Mouse (Mus musculus): ENCODE data around the gene Ddx24.

Gene Ddx24

GRCm38 (mm10) chr12:103389982-103390381, 35.6 kb downstream of the Ddx24 start:
- DNase-seq (ENCODE audit: low spot score in 2 of 2): no peak

DNA sequence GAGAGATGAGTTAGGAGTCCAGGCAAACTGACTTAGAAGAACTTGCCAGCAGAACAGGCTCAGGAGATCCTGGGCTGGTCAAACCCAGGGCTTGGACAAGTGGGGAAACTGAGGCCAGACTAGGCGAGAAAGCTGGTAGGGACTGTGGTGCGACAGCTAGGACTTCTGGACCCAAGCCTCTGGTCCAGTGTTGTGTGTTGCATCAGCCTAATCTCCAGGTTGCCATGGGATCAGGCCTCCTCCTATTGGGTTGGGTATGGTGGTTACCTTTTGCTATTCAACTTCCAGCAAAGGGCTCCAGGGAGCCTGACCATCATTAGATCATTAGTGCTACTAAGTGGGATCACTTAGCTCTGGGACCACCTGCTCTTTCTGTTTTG, 36.3 kb downstream of the Ddx24 start:
- DNase-seq (ENCODE audit: low spot score in 2 of 2): no peak

GRCm38 (mm10) chr12:103388505-103389347, 36.9 kb downstream of the Ddx24 start, which contains the start of gene Otub2:
TSS of gene Otub2 (plus strand) at chr12:103388682.
- DNase-seq (ENCODE audit: low spot score in 2 of 2): peak; percentile 98

GRCm38 (mm10) chr12:103380226-103380625, 45.4 kb downstream of the Ddx24 start:
- no peak for DNase-seq (ENCODE audit: low spot score in 2 of 2)

DNA sequence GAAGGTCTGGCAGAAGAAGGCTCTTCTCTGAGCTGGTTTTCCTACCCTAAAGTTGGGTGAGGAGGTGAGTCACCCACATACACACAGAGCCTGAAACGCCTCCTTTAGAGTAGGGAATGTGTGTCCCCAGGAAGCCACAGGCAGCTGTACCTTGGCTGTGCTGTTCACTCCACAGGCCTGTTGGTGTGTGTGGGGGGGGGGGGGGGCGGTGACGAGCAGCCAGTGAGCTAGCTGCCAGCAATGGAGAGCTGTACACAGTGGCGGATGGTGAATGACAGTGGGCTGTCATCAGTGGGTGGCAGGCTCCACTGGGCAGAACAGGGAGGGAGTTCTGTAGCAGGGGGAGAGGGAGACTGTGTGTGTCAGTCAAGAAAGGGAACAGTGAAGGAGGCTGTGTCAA, 48.9 kb downstream of the Ddx24 start:
- peak; percentile 58 to 70 for DNase-seq (ENCODE audit: low spot score in 2 of 2)

DNA sequence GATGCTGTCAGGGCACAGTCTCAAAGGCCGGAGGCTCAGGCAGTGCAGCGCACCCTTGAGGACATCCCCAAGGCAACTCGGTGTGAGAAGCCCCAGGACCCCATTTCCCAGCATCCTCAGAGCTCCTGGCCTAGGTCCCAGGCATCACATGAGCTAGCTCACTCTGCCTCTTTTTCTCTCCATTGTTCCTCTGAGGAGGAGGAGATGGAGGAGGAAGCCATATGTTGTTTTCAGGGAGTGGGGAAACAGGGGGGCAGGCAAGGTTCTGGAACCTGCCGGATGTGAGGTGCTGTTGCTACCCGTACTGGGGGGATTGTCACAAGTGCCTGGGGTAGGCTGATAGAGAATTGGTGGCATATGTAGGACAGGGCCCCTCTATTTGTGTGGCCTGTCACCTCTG, 49.5 kb downstream of the Ddx24 start:
- peak; percentile 68 to 73 for DNase-seq (ENCODE audit: low spot score in 2 of 2)

GRCm38 (mm10) chr12:103373530-103374236, 51.9 kb downstream of the Ddx24 start:
- no peak for DNase-seq (ENCODE audit: low spot score in 2 of 2)

DNA sequence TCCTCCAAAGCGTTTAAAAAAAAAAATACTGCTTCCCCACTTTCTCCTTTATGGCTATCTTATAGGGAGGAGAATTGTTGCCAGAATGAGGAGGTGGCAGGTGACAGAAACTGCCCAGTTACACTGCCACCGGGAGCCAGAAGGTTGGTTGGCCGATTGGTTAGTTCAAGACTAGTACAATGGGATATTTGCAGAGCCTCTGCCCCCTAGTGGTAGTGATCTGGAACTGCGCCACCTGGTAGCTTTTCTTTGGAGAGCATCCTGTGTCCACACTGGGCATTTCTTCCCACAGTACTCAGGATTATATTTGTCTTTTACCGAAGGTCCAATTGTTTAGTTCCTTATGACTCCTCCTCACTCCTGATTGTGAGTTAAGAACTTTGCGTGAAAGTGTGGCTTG, 53.9 kb downstream of the Ddx24 start:
- peak; percentile 64 to 69 for DNase-seq (ENCODE audit: low spot score in 2 of 2)

DNA sequence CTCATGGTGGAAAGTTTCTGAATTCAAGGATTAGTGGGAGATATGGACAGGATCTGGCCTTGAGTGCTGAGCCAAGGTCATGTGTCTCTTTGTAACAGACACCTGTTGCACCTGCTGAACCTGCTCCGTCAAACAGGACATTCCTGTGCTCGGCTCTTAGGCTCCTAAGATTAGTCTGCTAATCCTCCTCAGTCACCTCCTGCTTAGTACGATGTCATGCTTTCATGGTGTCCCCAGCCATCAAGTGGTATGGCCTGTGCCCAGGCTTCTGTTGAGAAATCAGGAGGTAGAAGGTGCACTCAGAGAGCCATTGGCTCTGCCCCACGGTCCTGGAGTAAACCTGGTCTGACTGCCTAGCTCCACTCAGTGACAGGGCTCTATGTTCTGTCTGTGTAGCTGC, 54.8 kb downstream of the Ddx24 start:
- no peak for DNase-seq (ENCODE audit: low spot score in 2 of 2)

GRCm38 (mm10) chr12:103368777-103369176, 56.9 kb downstream of the Ddx24 start:
- DNase-seq (ENCODE audit: low spot score in 2 of 2): no peak

- DNase-seq (ENCODE audit: low spot score in 2 of 2): no peak
Observed at GRCm38 (mm10) chr12:103368326-103368669, 57.3 kb downstream of the Ddx24 start.

DNA sequence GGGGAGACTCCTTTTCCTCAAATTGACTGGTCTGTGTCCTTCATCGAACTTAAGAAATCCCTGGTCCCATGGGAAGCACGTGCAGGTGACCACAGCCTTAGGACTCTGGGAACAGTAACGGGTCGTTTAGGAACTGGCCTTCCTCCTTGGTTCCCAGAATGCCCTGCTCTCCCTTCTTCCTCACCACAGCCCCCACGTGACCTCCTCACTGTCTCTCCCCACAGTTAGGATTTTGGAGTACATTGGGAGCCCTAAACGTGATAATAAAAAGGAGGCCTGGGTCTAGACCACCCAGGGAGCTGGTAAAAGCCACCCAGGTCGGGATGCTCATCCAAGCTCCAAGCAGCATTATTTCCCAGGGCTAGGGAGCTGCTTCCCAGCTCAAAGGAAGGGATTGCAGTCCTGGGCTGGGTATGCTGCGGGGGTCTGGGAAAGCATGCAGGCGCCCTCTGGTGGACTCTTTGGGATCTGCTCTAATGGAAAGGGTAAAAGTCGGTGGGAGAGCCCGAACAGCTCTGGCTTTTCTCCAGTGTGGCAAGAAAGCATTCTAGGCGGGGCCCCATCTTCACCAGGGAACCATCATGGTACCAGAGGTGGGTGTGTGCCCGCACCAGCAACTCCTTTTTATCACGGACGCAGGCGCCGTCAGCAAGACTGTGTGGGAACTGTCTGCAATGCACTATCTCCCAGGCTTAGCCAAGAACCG, 57.9 kb downstream of the Ddx24 start:
- DNase-seq (ENCODE audit: low spot score in 2 of 2): peak; percentile 82 to 83

- DNase-seq (ENCODE audit: low spot score in 2 of 2): no peak
Observed at GRCm38 (mm10) chr12:103367171-103367570, 58.5 kb downstream of the Ddx24 start.

DNA sequence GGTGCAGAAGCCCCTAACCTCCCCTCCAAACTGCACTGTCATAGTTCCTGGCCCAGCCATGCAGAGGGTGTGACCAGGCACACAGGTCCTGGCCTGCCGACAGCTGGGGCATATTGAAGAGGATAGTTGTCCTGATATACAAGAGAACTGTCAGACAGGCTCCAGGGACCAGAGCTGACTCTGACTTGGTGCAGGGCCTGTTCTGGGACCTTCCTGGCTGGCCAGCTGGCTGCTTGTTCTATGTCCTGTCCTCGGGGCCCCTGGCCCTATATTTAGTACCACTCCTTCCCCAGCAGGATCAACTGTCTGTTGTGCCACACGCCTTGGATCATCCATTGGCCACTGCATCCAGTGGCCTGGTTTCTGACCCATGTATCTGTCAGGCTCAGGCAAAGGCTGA, 63.3 kb downstream of the Ddx24 start:
- no peak for DNase-seq (ENCODE audit: low spot score in 2 of 2)

- DNase-seq (ENCODE audit: low spot score in 2 of 2): no peak
Observed at GRCm38 (mm10) chr12:103361539-103362307, 63.9 kb downstream of the Ddx24 start.

DNA sequence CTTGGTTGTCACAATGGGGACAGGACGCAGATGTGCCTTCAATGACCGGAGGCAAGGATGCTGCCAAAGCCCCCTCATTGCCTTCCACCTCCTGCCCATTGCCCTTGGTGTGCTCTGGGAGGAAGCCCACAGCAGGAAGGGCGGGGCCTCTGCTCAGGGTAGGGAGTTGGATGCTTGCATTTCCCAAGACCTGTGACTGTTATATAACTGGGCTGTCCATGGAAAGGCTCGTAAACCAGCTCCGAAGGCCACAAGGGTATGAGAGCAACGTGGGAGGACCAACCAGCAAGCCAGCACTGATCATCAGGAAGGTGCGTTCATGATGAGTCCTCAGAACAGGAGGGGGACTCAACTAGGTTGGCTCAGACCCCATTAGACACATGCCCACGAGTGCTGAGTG, 64.8 kb downstream of the Ddx24 start:
- DNase-seq (ENCODE audit: low spot score in 2 of 2): no peak

DNA sequence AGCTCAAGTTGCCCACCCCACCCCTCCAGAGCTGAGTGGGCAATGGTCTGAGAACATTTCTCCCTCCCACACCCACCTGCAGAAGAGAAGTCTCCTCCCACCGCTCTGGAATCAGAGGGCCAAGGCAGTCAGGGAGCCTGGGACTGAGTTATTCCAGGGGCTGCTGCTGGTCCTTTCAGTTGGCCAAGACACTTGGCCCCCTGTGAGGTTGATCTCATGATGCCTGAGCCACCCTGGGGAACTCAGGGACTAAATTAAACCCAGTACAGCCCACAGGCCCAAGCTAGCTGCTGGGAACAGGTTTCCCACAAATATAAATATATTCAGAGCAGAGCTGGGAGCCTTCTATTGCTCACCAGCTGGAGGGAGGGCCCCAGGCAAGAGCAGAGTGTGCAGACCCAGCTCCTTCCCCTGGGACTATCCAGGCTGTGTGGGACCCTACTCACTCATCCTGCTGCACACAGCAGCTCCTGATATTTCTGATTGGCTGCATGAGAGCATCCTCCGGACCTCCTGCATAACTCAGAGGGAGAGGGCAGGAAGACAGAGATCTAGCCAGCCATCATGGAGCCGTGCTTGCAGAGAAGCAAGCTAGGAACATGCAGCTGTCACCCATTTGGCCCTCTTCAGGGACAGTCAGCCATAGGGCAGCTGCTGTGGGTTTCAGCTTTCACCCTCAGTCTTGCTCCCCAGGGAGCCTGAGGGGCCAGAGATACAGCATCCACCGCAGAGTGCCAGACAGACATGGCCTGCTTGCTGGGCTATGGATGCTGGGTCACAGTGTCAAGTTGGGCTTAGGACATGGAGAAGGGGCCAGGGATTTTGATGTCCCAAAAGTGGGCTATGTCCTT, 66.5 kb downstream of the Ddx24 start:
- no peak for DNase-seq (ENCODE audit: low spot score in 2 of 2)

DNA sequence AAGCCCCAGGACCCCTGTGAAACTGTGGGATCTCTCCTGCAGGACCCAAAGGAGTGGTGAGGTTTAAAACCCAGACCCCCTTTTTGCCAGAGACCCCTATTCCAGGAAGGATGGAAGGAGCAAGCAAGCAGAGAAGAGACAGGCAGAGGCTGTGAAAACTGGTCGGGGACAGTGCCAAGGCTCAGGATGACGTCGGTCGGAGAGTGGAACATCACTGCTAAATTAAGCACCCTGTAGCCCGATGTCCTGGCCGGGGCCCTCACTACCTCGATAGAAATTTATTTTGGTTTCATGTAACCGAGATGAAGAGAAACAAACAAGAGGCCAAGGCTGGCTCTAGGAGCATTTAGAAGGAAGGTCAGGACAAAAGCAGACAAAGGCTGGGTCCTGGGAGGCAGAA, 67.4 kb downstream of the Ddx24 start:
- no peak for DNase-seq (ENCODE audit: low spot score in 2 of 2)

All from right cerebral cortex, adult 2 months (tissue).